Mouse (Mus musculus) adrenal gland, adult 8-10 months (tissue): ENCODE data around the gene Parp11. TPM values are rescaled to one million over a fixed set of nuclear protein-coding genes. Genes with fewer than 3 reads are reported as not detected.

Experiments
- total RNA-seq, 4 experiments: library from RNA; stranded (reverse); gene quantifications; 2 replicates each; pipeline ENCODE4 v1.2.4; 2022

The Parp11 gene
- total RNA-seq, 4 experiments from 2014 or later: 20.7 to 34.0 (median 22.7) TPM

Other genes starting within 250 kb of the Parp11 start
- 1 to 10 TPM; 2.1 to 4.3 (median 4.1) TPM for gene Cracr2a, start 114.5 kb downstream of the Parp11 start, total RNA-seq